Comparison of ENCODE assay signal across 7 mouse cellular contexts in the genomic region with DNA sequence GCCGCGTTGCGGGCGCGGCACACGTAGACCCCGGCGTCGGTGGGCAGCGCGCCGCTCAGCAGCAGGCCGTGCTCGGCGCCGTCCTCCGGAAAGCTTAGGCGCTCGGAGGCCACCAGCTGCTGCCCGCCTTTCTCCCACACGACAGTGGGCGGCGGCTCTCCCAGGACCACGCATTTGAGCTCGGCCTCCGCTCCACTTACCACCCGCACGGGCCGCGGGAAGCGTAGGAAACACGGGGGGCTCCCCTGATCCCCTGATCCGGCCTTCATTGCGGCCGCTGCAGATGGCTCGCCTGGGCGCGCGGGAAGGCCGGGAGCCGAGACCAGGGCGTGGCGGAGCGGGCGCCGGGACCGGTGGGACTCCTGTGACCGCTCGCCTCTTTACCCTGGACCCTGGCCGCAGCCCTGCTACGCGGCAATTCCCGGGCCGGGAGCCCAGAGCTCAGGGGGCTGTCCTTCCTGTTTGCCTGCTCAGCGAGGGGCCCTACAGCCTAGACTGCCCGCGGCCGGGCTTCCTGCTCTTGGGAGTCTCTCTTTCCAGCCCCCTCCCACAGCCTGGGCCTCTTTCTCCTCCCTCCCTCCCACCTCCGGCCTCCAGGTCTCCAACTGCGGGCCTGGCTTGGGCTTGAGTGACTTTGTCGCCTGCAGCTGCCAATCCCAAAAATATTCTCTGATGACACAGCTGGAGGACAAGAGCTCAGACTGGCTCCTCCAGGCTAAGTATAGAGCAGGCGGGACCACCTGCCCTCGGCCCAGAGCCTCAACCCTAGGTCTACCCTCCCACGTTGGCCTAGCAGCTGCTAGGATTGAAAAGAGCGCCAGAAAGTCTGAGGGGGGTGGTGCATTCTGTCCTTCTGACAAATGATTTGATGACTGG. TPM values are rescaled to one million over a fixed set of nuclear protein-coding genes. Genes with fewer than 3 reads are reported as not detected.
DNase-seq lines count a peak whose midpoint lies in the region; ATAC-seq and TF ChIP-seq lines count a peak whose summit lies in the region.

A gene (minus strand): TSS at position 497 of the 876 bp plus-strand sequence.

- ATAC-seq in midbrain, embryonic 13.5 days: peak; percentile 73

- H3K36me3 ChIP-seq in hindbrain, embryonic 10.5 days: peaks cover 26% of the 10 kb centered on the region
- peaks cover 12% of the 10 kb centered on the region for H3K36me3 ChIP-seq in midbrain, embryonic 13.5 days
- H3K36me3 ChIP-seq in testis, adult 2 months (ENCODE audit: control insufficient read depth, insufficient read depth, low read length): no peaks in the 10 kb centered on the region

- TF ChIP-seq CTCF in testis, adult 2 months (IDR thresholded peaks at IDR 0.05; ENCODE audit: control insufficient read depth, insufficient read depth, insufficient replicate concordance, low read depth, low read length): no peak

- H3K27ac ChIP-seq in brown adipose tissue, adult 24 weeks (replicated peaks; ENCODE audit: low read depth, low read length): no peak within 1 kb of the TSS
- H3K27ac ChIP-seq in hindbrain, embryonic 10.5 days: peak within 1 kb of the TSS; percentile 95
- peak within 1 kb of the TSS; percentile 90 for H3K27ac ChIP-seq in midbrain, embryonic 13.5 days
- peak within 1 kb of the TSS; percentile 57 for H3K27ac ChIP-seq in testis, adult 2 months (ENCODE audit: control insufficient read depth, insufficient read depth, low read depth, low read length)

- peak; percentile 88 for DNase-seq in NIH3T3 (ENCODE audit: low read depth)
- DNase-seq in forelimb bud, embryonic 11.5 days (ENCODE audit: low read depth, low spot score): peak; percentile 86
- peak; percentile 85 for DNase-seq in hindbrain, embryonic 10.5 days (ENCODE audit: low spot score)
- DNase-seq in left cerebral cortex, postnatal 36 days (ENCODE audit: low spot score in 2 of 2): peak; percentile 41 to 56

- H3K4me3 ChIP-seq in brown adipose tissue, adult 24 weeks (ENCODE audit: insufficient read depth, low read depth, low read length): peak within 1 kb of the TSS; percentile 55
- peak within 1 kb of the TSS; percentile 90 for H3K4me3 ChIP-seq in hindbrain, embryonic 10.5 days
- peak within 1 kb of the TSS; percentile 81 for H3K4me3 ChIP-seq in midbrain, embryonic 13.5 days (replicated peaks)
- peak within 1 kb of the TSS; percentile 66 for H3K4me3 ChIP-seq in testis, adult 2 months (ENCODE audit: control insufficient read depth, low read depth, low read length)

- under 1% methylated on average over 65 of the region's 65 CpGs for WGBS in hindbrain, embryonic 10.5 days
- WGBS in midbrain, embryonic 13.5 days: under 1% methylated on average over 63 of the region's 65 CpGs

- TF ChIP-seq POLR2A in testis, adult 2 months (IDR thresholded peaks at IDR 0.05; ENCODE audit: control insufficient read depth, low read depth, low read length): peak; percentile 45; the same call in 1 of the 2 replicates

- intact Hi-C loops in left cerebral cortex, postnatal 36 days (cut with DNase I): loop anchor here (5.0 kb wide), 2 partner anchors 41 to 81 kb away; a partner anchor contains a TSS

- H3K4me2 ChIP-seq in midbrain, embryonic 13.5 days (replicated peaks): peak within 1 kb of the TSS; percentile 94

- peak within 1 kb of the TSS; percentile 89 for H3K9ac ChIP-seq in midbrain, embryonic 13.5 days (replicated peaks)

- no peaks in the 10 kb centered on the region for H3K9me3 ChIP-seq in hindbrain, embryonic 10.5 days
- no peaks in the 10 kb centered on the region for H3K9me3 ChIP-seq in midbrain, embryonic 13.5 days

- no peaks in the 10 kb centered on the region for H3K4me1 ChIP-seq in brown adipose tissue, adult 24 weeks (ENCODE audit: control insufficient read depth, insufficient read depth, insufficient read length, low read length)
- H3K4me1 ChIP-seq in hindbrain, embryonic 10.5 days (replicated peaks): peaks cover 71% of the 10 kb centered on the region
- peaks cover 26% of the 10 kb centered on the region for H3K4me1 ChIP-seq in midbrain, embryonic 13.5 days (replicated peaks)
- H3K4me1 ChIP-seq in testis, adult 2 months (ENCODE audit: control insufficient read depth, insufficient read depth, low read length): peaks cover 37% of the 10 kb centered on the region

- H3K27me3 ChIP-seq in hindbrain, embryonic 10.5 days (ENCODE audit: insufficient read depth, poor library complexity, severe bottlenecking): peaks cover 78% of the 10 kb centered on the region
- peaks cover 22% of the 10 kb centered on the region for H3K27me3 ChIP-seq in midbrain, embryonic 13.5 days
- no peaks in the 10 kb centered on the region for H3K27me3 ChIP-seq in testis, adult 2 months (ENCODE audit: control insufficient read depth, insufficient read depth, low read length)

RNA-seq across cellular contexts. Expression of the gene that starts here (rescaled TPM):
- 0.87 and 4.5 TPM in 2 replicates for polyA plus RNA-seq in brown adipose tissue, adult 24 weeks (2012; ENCODE audit: insufficient read depth, insufficient read length, missing spikeins)
- polyA plus RNA-seq in hindbrain, embryonic 10.5 days (2016; fragmentation: Nextera tagmentation; extraction: Ambion mirVana): 37.9 and 44.2 TPM in 2 replicates
- total RNA-seq in left cerebral cortex, postnatal 36 days (2021): 10 to 100 TPM; 25.4 to 33.2 TPM
- polyA plus RNA-seq in midbrain, embryonic 13.5 days (2015; fragmentation: Nextera tagmentation; extraction: Ambion mirVana): 18.6 and 25.7 TPM in 2 replicates
- polyA plus RNA-seq in testis, adult 2 months (2012; rRNA removed): 46.0 and 47.0 TPM in 2 replicates
